Comparison of ENCODE assay signal across 8 mouse cellular contexts in the genomic region with DNA sequence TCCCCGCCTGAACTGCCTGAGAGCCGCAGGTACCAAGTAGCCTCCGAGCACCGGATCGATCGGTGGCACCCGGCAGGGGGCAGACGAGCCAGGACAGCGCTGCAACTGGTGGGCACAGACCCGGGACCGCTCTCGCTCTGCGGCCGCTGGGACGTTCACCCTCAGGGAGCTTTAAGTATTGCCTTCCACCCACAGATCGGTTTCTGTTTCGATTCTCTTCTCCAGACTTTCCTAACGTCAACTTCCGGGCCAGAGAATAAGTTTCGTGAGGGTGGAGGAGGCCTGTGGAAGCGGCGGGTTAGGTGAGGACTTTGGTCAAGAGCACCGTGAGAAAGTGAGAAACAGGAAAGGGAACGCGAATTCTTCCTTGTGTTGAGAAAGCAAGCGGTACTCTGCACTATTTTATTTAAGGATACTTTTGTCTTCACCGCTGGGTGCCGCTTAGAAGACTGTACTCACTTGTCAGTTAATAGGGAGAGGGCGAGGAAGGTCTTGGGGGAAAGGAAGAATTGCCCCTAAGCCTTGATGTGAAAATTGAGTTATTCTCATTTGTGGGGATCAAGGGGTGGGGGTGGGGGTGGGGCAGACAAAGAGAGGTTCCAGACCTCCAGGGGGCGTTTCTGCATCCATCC. TPM values are rescaled to one million over a fixed set of nuclear protein-coding genes. Genes with fewer than 3 reads are reported as not detected.
DNase-seq lines count a peak whose midpoint lies in the region; ATAC-seq lines count a peak whose summit lies in the region.

A gene (minus strand): TSS at position 242 of the 632 bp plus-strand sequence.

- H3K27ac ChIP-seq in embryonic facial prominence, embryonic 12.5 days, result no peak within 1 kb of the TSS
- H3K27ac ChIP-seq in heart, embryonic 11.5 days (ENCODE audit: low read depth, low read length), result peak within 1 kb of the TSS; percentile 35; the same call in 1 of the 2 replicates
- H3K27ac ChIP-seq in kidney, embryonic 14.5 days (ENCODE audit: low read depth, low read length), result peak within 1 kb of the TSS; percentile 30; the same call in 1 of the 2 replicates

- peak within 1 kb of the TSS; percentile 51 for H3K4me3 ChIP-seq in embryonic facial prominence, embryonic 12.5 days
- peak within 1 kb of the TSS; percentile 62 for H3K4me3 ChIP-seq in heart, embryonic 11.5 days (ENCODE audit: low read depth, low read length)
- peak within 1 kb of the TSS; percentile 57 for H3K4me3 ChIP-seq in kidney, embryonic 14.5 days (ENCODE audit: low read length)

- H3K9ac ChIP-seq in embryonic facial prominence, embryonic 12.5 days, result peak within 1 kb of the TSS; percentile 48
- H3K9ac ChIP-seq in heart, embryonic 11.5 days (ENCODE audit: low read depth, low read length), result peak within 1 kb of the TSS; percentile 77
- H3K9ac ChIP-seq in kidney, embryonic 14.5 days (ENCODE audit: low read depth, low read length), result peak within 1 kb of the TSS; percentile 60

- H3K4me2 ChIP-seq in embryonic facial prominence, embryonic 12.5 days (replicated peaks), result peak within 1 kb of the TSS; percentile 74
- H3K4me2 ChIP-seq in heart, embryonic 11.5 days, result peak within 1 kb of the TSS; percentile 73
- peak within 1 kb of the TSS; percentile 75 for H3K4me2 ChIP-seq in kidney, embryonic 14.5 days (replicated peaks; ENCODE audit: low read depth, low read length)

- WGBS in embryonic facial prominence, embryonic 12.5 days, result under 1% methylated on average over 30 of the region's 30 CpGs
- under 1% methylated on average over 30 of the region's 30 CpGs for WGBS in heart, embryonic 11.5 days (ENCODE audit: insufficient replicate concordance)
- WGBS in kidney, embryonic 14.5 days, result 1% methylated on average over 30 of the region's 30 CpGs

- 0 out of 2 replicates have a peak, but pooled peaks cover 2% of the 10 kb centered on the region for H3K27me3 ChIP-seq in embryonic facial prominence, embryonic 12.5 days
- 0 out of 2 replicates have a peak, but pooled peaks cover 2% of the 10 kb centered on the region for H3K27me3 ChIP-seq in heart, embryonic 11.5 days (ENCODE audit: control insufficient read depth, insufficient read depth, low read length)
- H3K27me3 ChIP-seq in kidney, embryonic 14.5 days (ENCODE audit: control insufficient read depth, insufficient read depth, low read length), result no peaks in the 10 kb centered on the region

- DNase-seq in right cerebral cortex, postnatal 14 days, result peak; percentile 22
- no peak for DNase-seq in right cerebral cortex, adult 2 months (ENCODE audit: low spot score in 2 of 2)
- peak; percentile 73 for DNase-seq in lung, postnatal 10 days
- peak; percentile 30 for DNase-seq in ovary, postnatal 10 days (ENCODE audit: low spot score)
- DNase-seq in urinary bladder, adult 18-20 months (ENCODE audit: low spot score in 2 of 2), result peak; percentile 34 to 57

- no peaks in the 10 kb centered on the region for H3K9me3 ChIP-seq in embryonic facial prominence, embryonic 12.5 days
- H3K9me3 ChIP-seq in heart, embryonic 11.5 days (replicated peaks; ENCODE audit: control insufficient read depth, low read length), result no peaks in the 10 kb centered on the region
- no peaks in the 10 kb centered on the region for H3K9me3 ChIP-seq in kidney, embryonic 14.5 days (ENCODE audit: control insufficient read depth, low read length)

- no peaks in the 10 kb centered on the region for H3K36me3 ChIP-seq in embryonic facial prominence, embryonic 12.5 days
- no peaks in the 10 kb centered on the region for H3K36me3 ChIP-seq in heart, embryonic 11.5 days (ENCODE audit: control insufficient read depth, insufficient read depth, low read length)
- H3K36me3 ChIP-seq in kidney, embryonic 14.5 days (ENCODE audit: control insufficient read depth, insufficient read depth, low read length), result no peaks in the 10 kb centered on the region

- ATAC-seq in embryonic facial prominence, embryonic 12.5 days (ENCODE audit: insufficient number of reproducible peaks, insufficient read depth, low FRiP score, low TSS enrichment), result peak; percentile 78
- peak; percentile 87 for ATAC-seq in heart, embryonic 11.5 days (replicated peaks; ENCODE audit: insufficient number of reproducible peaks, low FRiP score, low TSS enrichment)
- ATAC-seq in kidney, embryonic 14.5 days (ENCODE audit: low FRiP score, low TSS enrichment), result peak; percentile 96

- H3K4me1 ChIP-seq in embryonic facial prominence, embryonic 12.5 days, result no peaks in the 10 kb centered on the region
- peaks cover 3% of the 10 kb centered on the region; the same call in 1 of the 2 replicates for H3K4me1 ChIP-seq in heart, embryonic 11.5 days (ENCODE audit: control insufficient read depth, insufficient read depth, low read length)
- H3K4me1 ChIP-seq in kidney, embryonic 14.5 days (ENCODE audit: control insufficient read depth, insufficient read depth, low read length), result peaks cover 3% of the 10 kb centered on the region; the same call in 1 of the 2 replicates

RNA-seq across cellular contexts. Expression of the gene that starts here (rescaled TPM):
- polyA plus RNA-seq in embryonic facial prominence, embryonic 12.5 days (2016; fragmentation: Nextera tagmentation; extraction: Ambion mirVana), result 1.7 and 1.9 TPM in 2 replicates
- 0.46 and 0.80 TPM in 2 replicates for polyA plus RNA-seq in heart, embryonic 11.5 days (2014; fragmentation: Nextera tagmentation; extraction: Ambion mirVana)
- polyA plus RNA-seq in kidney, embryonic 14.5 days (2014; fragmentation: Nextera tagmentation; extraction: Ambion mirVana), result 1.8 and 3.1 TPM in 2 replicates

Comparison
In these comparisons a context has a peak if more than half of its experiments do, and no peak if none do; other contexts are left out.
1. DNase-seq: peak in right cerebral cortex, postnatal 14 days (single experiment), lung, postnatal 10 days (single experiment), ovary, postnatal 10 days (single experiment) and urinary bladder, adult 18-20 months (2 of 2); none in right cerebral cortex, adult 2 months (0 of 2).
2. Peak in ATAC-seq, H3K4me3 ChIP-seq, H3K27ac ChIP-seq, H3K9ac ChIP-seq and H3K4me2 ChIP-seq in heart, embryonic 11.5 days; RNA of the gene not detected or under 1 TPM.
3. Peak in every context shown above with its lines, with median percentiles within 50 percentile points of each other: ATAC-seq, H3K4me2 ChIP-seq, H3K4me3 ChIP-seq and H3K9ac ChIP-seq.